Mouse (Mus musculus): ENCODE measurements around the gene Smim4. TPM values are rescaled to one million over a fixed set of nuclear protein-coding genes. Genes with fewer than 3 reads are reported as not detected.

Smim4 gene
- polyA plus RNA-seq, 1 experiment from 2014 or later = 94.4 TPM

DNA sequence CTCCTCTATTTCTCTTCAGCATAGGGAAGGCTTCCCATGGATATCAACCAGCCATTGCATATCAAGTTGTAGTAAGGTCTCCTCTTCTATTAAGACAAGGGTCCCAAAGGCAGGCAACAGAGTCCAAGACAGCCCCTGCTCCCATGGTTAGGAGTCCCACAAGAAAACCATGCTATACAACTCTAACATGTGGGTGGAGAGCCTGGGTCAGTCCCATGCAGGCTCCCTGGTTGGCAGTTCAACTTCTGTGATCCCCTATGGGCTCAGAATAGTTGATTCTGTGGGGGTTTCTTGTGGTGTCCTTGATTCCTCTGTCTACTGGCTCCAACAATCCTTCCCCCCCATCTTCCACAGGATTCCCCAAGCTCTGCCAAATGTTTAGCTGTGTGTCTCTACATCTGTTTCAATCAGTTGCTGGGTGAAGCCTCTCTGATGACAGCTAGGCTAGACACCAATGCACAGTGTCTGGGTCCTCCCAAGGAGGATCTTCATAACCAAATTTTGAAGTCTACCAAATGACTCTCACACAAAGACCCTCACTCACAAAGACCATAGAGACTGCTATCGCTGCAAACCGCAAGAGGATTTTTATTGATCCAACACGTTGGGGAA is 50.1 kb downstream of the Smim4 start:
- Histone ChIP-seq H3K4me2 (ENCODE audit: low read length) (no peak overlapping the region), H3K9ac (ENCODE audit: low read length) (no peak overlapping the region), H3K36me3 (ENCODE audit: control insufficient read depth, insufficient read depth, low read length) (peaks cover 71% of the 10 kb centered on the region), H3K4me1 (replicated peaks; ENCODE audit: control insufficient read depth, insufficient read depth, low read length) (no peaks in the 10 kb centered on the region), H3K27me3 (replicated peaks; ENCODE audit: control insufficient read depth, insufficient read depth, low read length) (no peaks in the 10 kb centered on the region), H3K4me3 (ENCODE audit: low read depth, low read length) (no peak overlapping the region), H3K9me3 (ENCODE audit: control insufficient read depth, low read length) (no peaks in the 10 kb centered on the region), H3K27ac (ENCODE audit: low read depth) (no peak overlapping the region)
- 94% methylated on average over 3 of the region's 3 CpGs for WGBS
- ATAC-seq (replicated peaks; ENCODE audit: low FRiP score, low TSS enrichment, low read depth) (no peak), DNase-seq (ENCODE audit: low spot score) (no peak)

DNA sequence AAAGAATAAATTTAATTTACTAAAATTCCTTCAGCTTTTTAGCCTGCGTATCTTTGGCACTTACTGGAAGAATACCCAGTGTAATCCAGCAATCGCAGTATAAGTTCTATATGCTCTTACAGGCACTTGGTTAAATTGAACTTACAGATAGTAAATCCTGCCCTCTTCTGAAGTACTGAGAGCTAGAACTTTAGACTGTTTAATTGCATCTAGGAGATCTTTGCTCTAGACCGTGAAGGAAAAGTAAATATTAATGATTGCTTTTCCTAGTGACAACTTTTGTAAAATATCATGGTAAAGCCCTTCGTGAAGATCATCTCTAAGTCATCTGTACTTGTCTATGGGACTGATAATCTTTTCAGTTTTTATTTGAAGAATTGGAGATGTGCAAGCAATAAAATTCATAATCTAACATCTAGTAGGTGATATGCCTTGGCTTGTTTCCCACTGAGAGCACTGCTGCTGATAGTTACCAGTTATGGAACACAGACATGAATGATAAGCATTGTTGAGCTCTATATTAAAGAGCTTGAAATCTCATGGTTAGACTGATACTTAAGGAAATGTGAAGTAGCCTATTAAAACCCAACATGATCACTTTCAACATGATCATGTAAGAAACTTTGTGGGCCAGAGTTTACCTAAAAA is 59.5 kb downstream of the Smim4 start:
- H3K36me3 ChIP-seq (ENCODE audit: control insufficient read depth, insufficient read depth, low read length) = peaks cover 77% of the 10 kb centered on the region
- no peak overlapping the region for H3K4me2 ChIP-seq (ENCODE audit: low read length)

GRCm38 (mm10) chr14:31062277-31062676 is 66.5 kb downstream of the Smim4 start:
- peaks cover 82% of the 10 kb centered on the region for H3K36me3 ChIP-seq (ENCODE audit: control insufficient read depth, insufficient read depth, low read length)
- DNase-seq (ENCODE audit: low spot score) = no peak
- WGBS = 72% methylated on average over 1 of the region's 1 CpGs

More for the DNA sequence above, 59.5 kb downstream of the Smim4 start:
- no peaks in the 10 kb centered on the region for H3K4me1 ChIP-seq (replicated peaks; ENCODE audit: control insufficient read depth, insufficient read depth, low read length)
- no peak overlapping the region for H3K4me3 ChIP-seq (ENCODE audit: low read depth, low read length)
- H3K9ac ChIP-seq (ENCODE audit: low read length) = no peak overlapping the region
- 87% methylated on average over 4 of the region's 4 CpGs for WGBS
- DNase-seq (ENCODE audit: low spot score) = no peak
- no peaks in the 10 kb centered on the region for H3K9me3 ChIP-seq (ENCODE audit: control insufficient read depth, low read length)
- H3K27me3 ChIP-seq (replicated peaks; ENCODE audit: control insufficient read depth, insufficient read depth, low read length) = no peaks in the 10 kb centered on the region
- ATAC-seq (replicated peaks; ENCODE audit: low FRiP score, low TSS enrichment, low read depth) = no peak
- H3K27ac ChIP-seq (ENCODE audit: low read depth) = no peak overlapping the region

DNA sequence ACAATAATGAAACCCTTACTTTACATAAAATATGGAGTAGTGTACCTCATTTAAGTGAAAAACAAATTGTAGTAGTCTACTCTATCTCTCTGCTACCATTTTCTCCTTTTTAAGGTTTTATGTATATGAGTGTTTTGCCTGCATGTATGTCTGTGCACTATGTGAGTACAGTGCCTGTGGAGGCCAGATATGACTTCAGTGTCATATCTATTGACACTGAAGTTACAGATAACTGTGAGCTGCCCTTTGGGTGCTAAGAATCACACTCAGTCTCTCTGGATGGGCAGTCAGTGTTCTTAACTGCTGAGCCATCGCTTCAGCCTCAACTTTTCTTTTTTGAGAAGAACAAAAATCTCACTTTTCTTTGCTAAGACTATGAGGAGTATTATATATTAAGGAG is 82.9 kb downstream of the Smim4 start:
- peaks cover 82% of the 10 kb centered on the region for H3K36me3 ChIP-seq (ENCODE audit: control insufficient read depth, insufficient read depth, low read length)
- no peak overlapping the region for H3K4me2 ChIP-seq (ENCODE audit: low read length)
- ATAC-seq (replicated peaks; ENCODE audit: low FRiP score, low TSS enrichment, low read depth) = no peak
- WGBS = 93% methylated on average over 1 of the region's 1 CpGs
- no peaks in the 10 kb centered on the region for H3K27me3 ChIP-seq (replicated peaks; ENCODE audit: control insufficient read depth, insufficient read depth, low read length)
- H3K4me1 ChIP-seq (replicated peaks; ENCODE audit: control insufficient read depth, insufficient read depth, low read length) = no peaks in the 10 kb centered on the region
- no peaks in the 10 kb centered on the region for H3K9me3 ChIP-seq (ENCODE audit: control insufficient read depth, low read length)
- H3K9ac ChIP-seq (ENCODE audit: low read length) = no peak overlapping the region
- no peak overlapping the region for H3K27ac ChIP-seq (ENCODE audit: low read depth)
- DNase-seq (ENCODE audit: low spot score) = no peak
- H3K4me3 ChIP-seq (ENCODE audit: low read depth, low read length) = no peak overlapping the region

More at GRCm38 (mm10) chr14:31062277-31062676, 66.5 kb downstream of the Smim4 start:
- Histone ChIP-seq H3K27ac (ENCODE audit: low read depth) (no peak overlapping the region), H3K4me2 (ENCODE audit: low read length) (no peak overlapping the region), H3K9ac (ENCODE audit: low read length) (no peak overlapping the region), H3K4me3 (ENCODE audit: low read depth, low read length) (no peak overlapping the region), H3K27me3 (replicated peaks; ENCODE audit: control insufficient read depth, insufficient read depth, low read length) (no peaks in the 10 kb centered on the region), H3K9me3 (ENCODE audit: control insufficient read depth, low read length) (no peaks in the 10 kb centered on the region), H3K4me1 (replicated peaks; ENCODE audit: control insufficient read depth, insufficient read depth, low read length) (no peaks in the 10 kb centered on the region)
- no peak for ATAC-seq (replicated peaks; ENCODE audit: low FRiP score, low TSS enrichment, low read depth)

- ATAC-seq (replicated peaks; ENCODE audit: low FRiP score, low TSS enrichment, low read depth) = no peak
- peaks cover 81% of the 10 kb centered on the region for H3K36me3 ChIP-seq (ENCODE audit: control insufficient read depth, insufficient read depth, low read length)
- no peaks in the 10 kb centered on the region for H3K9me3 ChIP-seq (ENCODE audit: control insufficient read depth, low read length)
- H3K9ac ChIP-seq (ENCODE audit: low read length) = no peak overlapping the region
- H3K27me3 ChIP-seq (replicated peaks; ENCODE audit: control insufficient read depth, insufficient read depth, low read length) = no peaks in the 10 kb centered on the region
- H3K4me1 ChIP-seq (replicated peaks; ENCODE audit: control insufficient read depth, insufficient read depth, low read length) = no peaks in the 10 kb centered on the region
- no peak overlapping the region for H3K4me3 ChIP-seq (ENCODE audit: low read depth, low read length)
- no peak for DNase-seq (ENCODE audit: low spot score)
- 88% methylated on average over 5 of the region's 5 CpGs for WGBS
- H3K27ac ChIP-seq (ENCODE audit: low read depth) = no peak overlapping the region
- H3K4me2 ChIP-seq (ENCODE audit: low read length) = no peak overlapping the region
Measured at GRCm38 (mm10) chr14:31045296-31045695, 83.5 kb downstream of the Smim4 start.

Other genes starting within 250 kb of the Smim4 start
- 6.6 TPM in 2 replicates for gene Mustn1, start 249.8 kb downstream of the Smim4 start, polyA plus RNA-seq (2014; fragmentation: Nextera tagmentation; extraction: Ambion mirVana)
- gene Itih4, start 242.5 kb downstream of the Smim4 start, polyA plus RNA-seq (2014; fragmentation: Nextera tagmentation; extraction: Ambion mirVana) = 0.05 TPM in 1 of 2 replicates, not detected in the other
- gene Itih3, start 205.2 kb downstream of the Smim4 start, polyA plus RNA-seq (2014; fragmentation: Nextera tagmentation; extraction: Ambion mirVana) = 0.52 and 0.87 TPM in 2 replicates
- gene Itih1, start 185.7 kb downstream of the Smim4 start, polyA plus RNA-seq (2014; fragmentation: Nextera tagmentation; extraction: Ambion mirVana) = not detected in 2 replicates
- 10.9 and 12.6 TPM in 2 replicates for gene Nek4, start 177.6 kb downstream of the Smim4 start, polyA plus RNA-seq (2014; fragmentation: Nextera tagmentation; extraction: Ambion mirVana)
- gene Glt8d1, start 127.6 kb downstream of the Smim4 start, polyA plus RNA-seq (2014; fragmentation: Nextera tagmentation; extraction: Ambion mirVana) = 52.0 and 61.1 TPM in 2 replicates
- 338 and 365 TPM in 2 replicates for gene Spcs1, start 127.3 kb downstream of the Smim4 start, polyA plus RNA-seq (2014; fragmentation: Nextera tagmentation; extraction: Ambion mirVana)
- gene Pbrm1, start 109.8 kb downstream of the Smim4 start, polyA plus RNA-seq (2014; fragmentation: Nextera tagmentation; extraction: Ambion mirVana) = 90.7 and 93.7 TPM in 2 replicates
- 144 and 170 TPM in 2 replicates for gene Gnl3, start 109.8 kb downstream of the Smim4 start, polyA plus RNA-seq (2014; fragmentation: Nextera tagmentation; extraction: Ambion mirVana)
- gene Nt5dc2, start 2.1 kb upstream of the Smim4 start, polyA plus RNA-seq (2014; fragmentation: Nextera tagmentation; extraction: Ambion mirVana) = 308 and 365 TPM in 2 replicates
- 35.8 and 41.0 TPM in 2 replicates for gene Stab1, start 39.7 kb upstream of the Smim4 start, polyA plus RNA-seq (2014; fragmentation: Nextera tagmentation; extraction: Ambion mirVana)
- gene Tnnc1, start 79.4 kb upstream of the Smim4 start, polyA plus RNA-seq (2014; fragmentation: Nextera tagmentation; extraction: Ambion mirVana) = 2.2 and 2.6 TPM in 2 replicates
- gene Nisch, start 88.0 kb upstream of the Smim4 start, polyA plus RNA-seq (2014; fragmentation: Nextera tagmentation; extraction: Ambion mirVana) = 330 and 367 TPM in 2 replicates
- gene Sema3g, start 88.9 kb upstream of the Smim4 start, polyA plus RNA-seq (2014; fragmentation: Nextera tagmentation; extraction: Ambion mirVana) = 0.23 and 0.55 TPM in 2 replicates
- 13.7 and 14.4 TPM in 2 replicates for gene Phf7, start 122.4 kb upstream of the Smim4 start, polyA plus RNA-seq (2014; fragmentation: Nextera tagmentation; extraction: Ambion mirVana)
- gene Bap1, start 122.5 kb upstream of the Smim4 start, polyA plus RNA-seq (2014; fragmentation: Nextera tagmentation; extraction: Ambion mirVana) = 78.9 and 84.9 TPM in 2 replicates
- 5.4 and 6.9 TPM in 2 replicates for gene Dnah1, start 194.9 kb upstream of the Smim4 start, polyA plus RNA-seq (2014; fragmentation: Nextera tagmentation; extraction: Ambion mirVana)
- 37.0 and 43.3 TPM in 2 replicates for gene Capn7, start 207.7 kb upstream of the Smim4 start, polyA plus RNA-seq (2014; fragmentation: Nextera tagmentation; extraction: Ambion mirVana)

Data from intestine, embryonic 14.5 days (tissue).